Mouse (Mus musculus) adrenal gland, adult 2 months (tissue): ENCODE measurements at regions not wholly inside any gene's neighbourhood (a gene's known extent, or its start where the extent isn't known, plus 50 kb on each side); places are given as distances from the start of the nearest gene placed in this dataset.
"Not testable (repeated sequence)": the region's sequence is repeated elsewhere in the genome, so short reads cannot be mapped to it uniquely, and the experiment has no call there.

Source experiments
- DNase-seq: peaks from one replicate; pipeline ENCODE4 v3.0.0; 2021

DNA sequence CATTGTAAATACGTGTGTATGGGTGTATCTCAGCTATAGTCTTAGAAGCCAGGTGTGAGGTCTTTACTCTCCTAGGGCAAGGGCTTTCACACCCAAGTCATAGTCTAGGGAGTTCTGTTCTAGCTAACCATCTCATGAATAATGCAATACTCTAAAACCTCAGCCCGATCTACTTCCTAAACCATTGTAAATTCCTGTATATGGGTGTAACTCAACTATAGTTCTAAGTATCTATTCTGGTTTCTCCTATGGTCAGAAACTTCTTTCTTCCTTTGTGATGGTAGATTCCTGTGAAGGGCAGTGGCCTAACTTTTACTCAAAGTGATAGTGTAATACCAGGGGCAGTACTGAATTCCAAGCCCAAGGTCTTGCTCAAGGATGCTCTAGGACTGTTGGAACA, 58.7 kb upstream of the Srd5a3 start:
- not testable (repeated sequence) for DNase-seq

DNA sequence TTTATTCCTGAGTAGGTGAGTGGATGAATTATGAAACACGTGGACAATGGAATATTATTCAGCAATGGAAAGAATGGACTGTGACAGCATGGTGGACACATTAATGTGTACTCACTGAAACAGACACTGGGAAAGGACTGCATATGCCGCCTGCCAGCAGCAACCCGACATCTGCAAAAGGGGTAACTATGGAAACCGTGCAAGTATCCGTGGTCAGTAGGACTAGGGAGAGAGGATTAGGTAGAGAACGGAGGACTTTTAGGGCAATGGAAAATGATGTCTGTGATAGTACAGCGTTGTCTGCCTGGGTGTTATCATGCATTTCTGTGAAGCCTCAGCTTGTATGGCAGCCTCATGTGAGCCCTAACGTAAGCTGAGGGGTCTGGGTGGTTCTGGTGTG, 59.6 kb upstream of the Srd5a3 start:
- no peak for DNase-seq

DNA sequence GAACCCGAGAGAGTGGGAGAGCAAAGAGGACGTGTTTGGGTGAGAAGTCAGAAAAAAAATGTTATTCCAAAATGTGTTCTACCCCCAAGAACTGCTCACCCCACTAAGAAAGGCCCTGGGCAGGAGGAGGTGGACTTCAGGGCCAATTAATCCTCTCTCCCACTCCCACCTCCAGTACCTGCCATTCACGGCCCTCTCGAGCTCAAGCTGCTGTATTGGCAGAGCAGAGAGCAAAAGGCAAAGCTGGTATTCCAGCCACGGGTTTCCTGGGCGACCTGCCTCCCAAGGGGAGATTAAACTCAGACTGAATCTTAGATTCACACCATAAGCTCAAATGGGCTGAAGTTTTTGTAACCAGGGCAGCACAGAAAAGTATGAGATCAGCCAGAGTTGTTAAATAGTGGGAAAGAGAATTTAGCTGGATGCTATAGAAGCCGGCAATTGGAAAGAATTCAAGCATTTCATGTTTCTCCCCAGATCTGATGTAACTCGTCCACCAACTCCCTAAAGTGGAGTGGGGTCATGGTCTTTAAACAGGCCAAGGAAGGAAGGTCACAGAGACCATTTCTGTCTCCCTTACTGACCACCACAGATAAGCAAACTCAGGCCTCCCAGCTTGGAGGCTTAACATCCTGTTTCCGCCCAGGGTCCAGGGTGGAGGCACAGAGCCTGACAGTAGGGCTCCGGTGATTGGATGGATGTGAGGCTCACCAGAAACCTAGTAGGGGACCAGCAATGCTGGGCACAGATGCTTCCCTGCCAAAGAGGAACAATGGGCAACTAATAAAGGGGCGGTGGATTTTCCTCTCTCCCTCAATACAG, 60.7 kb upstream of the Srd5a3 start:
- peak; percentile 59 for DNase-seq

DNA sequence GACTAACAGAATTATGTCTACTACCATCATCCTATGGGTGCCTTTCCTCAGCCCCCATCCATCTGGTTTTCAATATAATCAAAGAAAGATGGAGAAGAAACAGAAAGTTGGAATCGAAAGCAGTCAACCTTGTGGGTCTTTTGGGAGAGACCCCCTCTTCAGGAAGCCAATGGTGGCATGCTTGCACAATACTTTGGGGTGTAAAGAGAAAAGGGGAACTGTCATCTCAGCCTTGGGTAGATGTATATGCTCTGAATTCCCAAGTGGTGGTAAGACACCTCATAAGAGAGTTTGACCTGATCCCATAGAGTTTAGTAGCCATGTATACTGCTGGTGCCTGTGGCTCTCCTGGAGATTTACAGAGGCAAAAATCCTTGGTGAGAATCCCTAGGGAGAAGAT, 61.6 kb upstream of the Srd5a3 start:
- no peak for DNase-seq

DNA sequence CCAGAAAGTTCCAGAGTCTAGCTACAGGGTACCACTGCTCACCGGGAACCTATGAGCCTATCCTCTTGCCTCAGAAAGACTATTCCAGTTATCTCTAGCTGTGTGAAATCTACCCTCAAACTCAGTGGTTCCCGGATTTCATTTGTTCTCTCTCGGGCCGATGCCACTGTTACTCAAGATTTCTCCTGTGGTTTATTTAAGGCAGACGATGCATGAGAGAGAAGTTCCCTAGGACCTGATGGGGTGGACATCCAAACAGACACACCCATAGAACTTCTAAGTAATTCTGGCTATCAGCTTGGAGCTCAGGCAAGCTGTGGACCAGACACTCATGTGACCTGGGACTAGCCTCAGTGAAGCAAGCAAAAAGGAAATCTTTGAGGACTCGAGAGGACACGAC, 63.8 kb upstream of the Srd5a3 start:
- no peak for DNase-seq

DNA sequence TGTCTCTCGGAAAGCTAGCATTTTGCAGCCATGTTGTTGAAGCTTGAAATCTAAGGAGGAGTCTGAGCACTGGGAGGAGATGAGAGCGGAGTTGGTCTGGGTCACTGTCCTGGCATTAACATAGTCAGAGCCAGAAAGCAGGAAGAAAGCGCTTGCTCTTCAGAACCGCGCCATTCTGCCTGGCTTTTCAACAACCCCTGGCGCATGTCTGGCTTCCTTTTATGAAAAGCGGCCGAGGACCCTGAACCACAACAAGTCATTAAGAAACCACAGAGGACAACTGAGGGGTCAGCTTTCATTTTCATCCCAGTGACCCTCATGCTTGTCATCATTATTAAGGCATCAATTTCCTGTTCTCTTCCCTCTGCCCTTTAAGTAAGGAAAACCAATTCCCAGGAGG, 64.7 kb upstream of the Srd5a3 start:
- DNase-seq = peak; percentile 4

DNA sequence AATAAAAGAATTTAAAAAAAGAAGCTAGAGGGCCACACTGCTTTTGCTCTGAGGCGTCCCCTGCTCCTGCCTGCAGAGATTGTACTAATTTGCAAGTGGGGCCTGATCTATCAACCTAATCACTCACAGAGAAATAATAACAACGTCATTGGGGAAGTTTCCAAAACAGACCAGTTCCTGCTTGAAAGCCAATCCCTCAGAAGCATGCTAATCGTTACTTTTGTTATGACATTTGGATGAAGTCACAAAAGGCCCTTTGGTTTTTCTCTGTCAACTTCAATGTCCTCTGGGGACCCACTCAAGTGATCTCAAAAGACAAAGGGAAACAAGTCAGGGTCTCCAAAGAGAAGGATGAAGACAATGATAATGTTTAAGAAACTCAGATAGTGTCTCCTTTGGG, 72.2 kb upstream of the Srd5a3 start:
- no peak for DNase-seq

DNA sequence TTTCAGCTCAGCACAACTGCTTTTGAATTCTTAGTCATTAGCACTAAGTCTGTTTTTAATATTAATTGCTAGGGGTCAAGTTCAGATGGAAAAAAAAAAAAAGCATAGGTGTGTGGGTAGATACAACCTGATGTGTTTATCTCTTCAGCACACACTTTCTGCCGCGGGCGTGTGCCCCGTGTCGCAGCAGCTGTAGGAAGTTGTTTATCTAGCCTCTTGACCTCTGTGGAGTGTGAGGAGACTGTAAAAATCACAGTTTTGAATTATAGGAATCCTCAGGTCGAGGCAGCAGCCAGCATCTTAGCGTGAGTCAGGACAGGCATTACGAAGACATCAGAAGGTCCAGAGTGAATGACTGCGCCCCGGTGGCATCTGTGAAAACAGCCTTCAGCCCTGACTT, 72.8 kb upstream of the Srd5a3 start:
- DNase-seq = peak; percentile 4

DNA sequence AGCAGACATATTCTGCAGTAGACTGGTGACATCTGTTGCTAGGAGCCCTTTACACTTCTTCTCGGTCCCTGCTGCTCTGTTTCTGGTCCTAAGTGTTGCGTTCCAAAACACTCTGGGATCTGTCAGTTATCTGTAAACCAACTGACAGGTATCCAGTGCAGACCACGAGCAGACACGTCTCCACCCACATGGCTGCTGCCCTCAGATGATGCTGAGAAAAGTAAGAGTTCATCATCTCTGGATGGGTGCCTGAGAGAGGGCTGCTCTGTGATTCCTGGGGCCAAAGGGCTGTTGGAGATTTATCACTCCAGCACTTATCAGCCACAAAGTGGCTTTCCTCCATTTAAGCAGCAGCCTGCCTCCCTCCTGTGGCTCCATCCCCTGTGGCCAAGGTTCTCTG, 74.3 kb upstream of the Srd5a3 start:
- no peak for DNase-seq

DNA sequence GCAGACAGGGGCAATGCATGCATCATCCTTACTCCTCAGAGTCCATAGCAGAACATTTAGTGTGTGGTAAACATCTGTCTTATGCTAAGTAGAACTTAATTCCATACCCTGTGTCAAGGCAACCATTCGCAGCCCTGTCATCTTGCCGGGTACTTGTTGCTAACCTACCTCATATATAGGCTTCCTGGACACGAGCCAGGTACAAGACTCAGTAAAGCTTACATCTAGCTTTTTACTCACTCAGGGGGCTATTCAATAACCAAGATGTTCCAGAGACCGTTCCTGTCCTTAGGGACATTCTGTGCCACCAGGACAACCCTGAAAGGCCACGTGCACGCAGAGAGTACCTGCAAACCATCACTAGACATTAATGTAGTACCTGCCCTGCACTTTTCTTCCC, 74.8 kb upstream of the Srd5a3 start:
- no peak for DNase-seq

DNA sequence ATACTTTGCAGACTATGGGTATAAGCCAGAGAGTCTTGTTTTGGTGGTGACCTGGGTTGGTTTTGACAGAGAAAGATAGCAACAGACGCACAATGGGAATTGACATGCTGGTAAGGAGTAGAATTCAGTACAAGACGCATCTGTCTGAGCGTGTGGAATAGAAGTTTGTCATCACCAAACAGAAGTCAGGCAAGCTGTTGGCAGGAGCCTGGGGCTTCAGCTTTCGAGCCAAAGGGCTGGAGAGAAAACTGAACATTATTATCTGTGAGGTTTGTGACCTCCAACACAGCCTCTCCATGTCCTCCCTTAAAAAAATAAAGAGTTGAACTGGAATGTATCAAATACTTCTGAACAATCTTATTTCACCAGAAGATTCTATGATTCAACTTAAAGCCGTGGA, 75.4 kb upstream of the Srd5a3 start:
- DNase-seq = no peak

DNA sequence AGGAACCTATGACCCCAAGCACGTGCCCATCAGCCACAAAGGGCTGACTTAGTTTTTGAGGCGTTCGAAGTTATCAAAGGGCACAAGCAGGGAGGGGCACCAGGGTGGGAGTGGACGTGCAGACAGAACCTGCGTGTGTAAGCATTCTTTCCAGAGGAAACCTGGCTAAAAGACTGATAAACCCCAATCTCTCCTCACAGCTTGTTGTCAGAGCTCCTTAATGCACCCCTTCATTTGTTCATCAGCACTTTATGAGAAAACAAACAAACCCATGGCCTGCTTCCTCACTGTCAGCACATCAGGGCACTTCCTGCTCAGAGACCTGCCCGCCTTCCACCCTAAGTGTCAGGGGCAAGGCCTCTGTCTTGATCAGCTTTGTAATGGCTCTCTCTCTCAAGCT, 76.6 kb upstream of the Srd5a3 start:
- no peak for DNase-seq

DNA sequence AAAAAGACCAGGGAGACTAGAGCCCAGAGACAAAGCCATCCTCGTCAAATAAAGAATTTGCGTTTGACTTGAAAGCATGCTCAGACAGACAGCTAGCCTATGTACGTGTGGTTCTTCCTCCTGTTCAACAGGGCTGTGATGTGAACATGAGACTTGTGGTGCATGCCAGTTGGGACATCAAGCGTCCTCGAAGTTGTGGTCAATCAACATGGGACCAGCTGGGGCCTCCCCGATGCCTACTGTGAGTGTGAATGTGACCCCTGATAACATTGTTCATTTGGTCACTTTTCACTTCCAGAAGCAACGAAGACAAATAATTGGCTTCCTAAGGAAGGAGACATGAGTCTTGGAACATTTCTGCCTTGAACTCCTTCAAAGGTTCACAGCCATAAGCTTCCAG, 79.8 kb upstream of the Kdr start:
- DNase-seq = no peak

DNA sequence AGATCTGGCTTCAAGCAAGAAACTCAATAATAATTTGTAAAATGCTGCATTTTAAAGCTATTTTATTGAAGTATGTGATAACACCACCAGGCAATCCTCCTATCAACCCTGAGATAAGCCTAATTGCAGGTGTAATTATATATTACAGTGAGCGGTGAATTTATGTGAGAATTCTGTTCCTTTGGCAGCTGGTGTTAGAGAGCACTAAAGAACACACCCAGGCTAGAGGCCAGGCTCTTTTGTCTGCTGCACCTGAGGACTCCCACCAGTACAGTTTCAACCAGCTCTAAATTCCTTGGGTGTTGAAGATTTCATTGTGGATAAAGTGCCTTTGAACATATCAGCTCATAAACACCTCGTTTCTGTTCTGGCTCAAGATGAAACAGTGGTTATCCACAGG, 77.6 kb upstream of the Kdr start:
- DNase-seq = no peak

DNA sequence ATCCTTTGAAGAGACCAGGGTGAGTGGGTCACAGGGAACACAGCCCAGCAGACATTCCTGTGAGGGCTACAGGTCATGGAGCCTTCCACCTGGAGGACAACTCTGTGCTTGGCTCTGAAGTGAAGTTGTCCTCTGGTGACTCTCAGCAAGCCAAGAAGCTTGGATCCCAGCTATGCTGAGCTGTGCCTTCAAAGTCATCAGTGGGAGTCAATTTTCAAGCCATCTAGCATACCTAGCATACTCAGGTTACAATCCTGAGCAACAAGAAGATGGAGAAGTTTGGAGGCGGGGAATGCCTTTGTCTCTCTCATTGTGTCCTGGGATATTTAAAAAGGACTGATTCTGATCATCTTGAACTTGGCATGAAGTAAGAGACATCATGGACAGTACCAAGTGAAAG, 74.5 kb upstream of the Kdr start:
- no peak for DNase-seq

DNA sequence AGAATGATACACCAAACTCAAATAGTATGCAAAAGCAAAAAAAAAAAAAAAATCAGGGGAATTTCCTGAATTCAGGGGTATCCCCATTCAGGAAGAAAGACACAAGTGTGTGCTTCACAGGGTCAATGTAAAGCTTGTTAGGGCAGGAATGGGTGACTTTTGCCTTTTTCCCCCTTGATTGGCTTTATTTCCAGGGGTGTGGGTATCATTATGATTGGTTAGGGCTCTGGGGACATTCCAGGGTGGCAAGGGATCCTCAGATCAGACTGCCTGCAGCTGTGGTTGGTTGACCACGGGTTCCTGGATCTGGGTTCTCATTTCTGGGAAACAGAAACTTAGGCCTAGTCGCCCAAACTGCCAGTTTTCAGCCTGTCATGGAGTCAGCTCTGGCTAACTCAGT, 73.4 kb upstream of the Kdr start:
- no peak for DNase-seq

DNA sequence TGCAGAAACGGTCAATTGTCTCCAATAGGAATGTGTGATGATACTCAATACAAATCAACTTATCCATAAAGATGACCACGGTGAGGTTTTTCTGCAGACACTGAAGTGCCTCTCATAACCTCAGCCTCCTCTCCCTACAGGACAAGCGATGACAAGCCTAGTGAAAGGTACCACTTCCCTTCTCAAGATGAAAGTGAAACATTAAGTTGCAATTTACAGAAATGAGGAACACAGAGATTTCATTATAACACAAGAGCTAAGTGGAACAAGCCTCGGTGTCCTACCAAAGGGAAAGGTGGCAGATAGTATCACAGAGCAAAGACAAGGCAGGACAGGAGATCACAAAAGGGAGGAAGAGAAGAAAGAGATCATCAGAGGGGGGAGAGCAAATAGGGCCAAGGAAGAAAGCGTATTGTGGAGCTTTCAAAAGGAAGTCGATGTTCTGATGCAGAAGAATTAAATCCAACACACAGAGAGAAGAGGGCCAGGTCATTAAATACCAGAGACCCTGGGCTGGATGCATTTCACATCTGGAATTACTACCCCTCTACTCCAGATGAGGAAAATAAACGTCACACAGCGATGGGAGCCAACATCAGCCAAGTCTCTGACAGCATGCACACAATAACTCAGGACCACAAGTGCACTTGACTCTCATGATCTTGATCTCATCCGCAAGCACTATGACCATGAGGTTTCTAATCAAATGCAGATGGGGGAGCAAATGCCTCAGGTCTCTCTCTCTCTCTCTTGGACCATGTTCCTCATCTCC, 70.0 kb upstream of the Kdr start:
- no peak for DNase-seq

DNA sequence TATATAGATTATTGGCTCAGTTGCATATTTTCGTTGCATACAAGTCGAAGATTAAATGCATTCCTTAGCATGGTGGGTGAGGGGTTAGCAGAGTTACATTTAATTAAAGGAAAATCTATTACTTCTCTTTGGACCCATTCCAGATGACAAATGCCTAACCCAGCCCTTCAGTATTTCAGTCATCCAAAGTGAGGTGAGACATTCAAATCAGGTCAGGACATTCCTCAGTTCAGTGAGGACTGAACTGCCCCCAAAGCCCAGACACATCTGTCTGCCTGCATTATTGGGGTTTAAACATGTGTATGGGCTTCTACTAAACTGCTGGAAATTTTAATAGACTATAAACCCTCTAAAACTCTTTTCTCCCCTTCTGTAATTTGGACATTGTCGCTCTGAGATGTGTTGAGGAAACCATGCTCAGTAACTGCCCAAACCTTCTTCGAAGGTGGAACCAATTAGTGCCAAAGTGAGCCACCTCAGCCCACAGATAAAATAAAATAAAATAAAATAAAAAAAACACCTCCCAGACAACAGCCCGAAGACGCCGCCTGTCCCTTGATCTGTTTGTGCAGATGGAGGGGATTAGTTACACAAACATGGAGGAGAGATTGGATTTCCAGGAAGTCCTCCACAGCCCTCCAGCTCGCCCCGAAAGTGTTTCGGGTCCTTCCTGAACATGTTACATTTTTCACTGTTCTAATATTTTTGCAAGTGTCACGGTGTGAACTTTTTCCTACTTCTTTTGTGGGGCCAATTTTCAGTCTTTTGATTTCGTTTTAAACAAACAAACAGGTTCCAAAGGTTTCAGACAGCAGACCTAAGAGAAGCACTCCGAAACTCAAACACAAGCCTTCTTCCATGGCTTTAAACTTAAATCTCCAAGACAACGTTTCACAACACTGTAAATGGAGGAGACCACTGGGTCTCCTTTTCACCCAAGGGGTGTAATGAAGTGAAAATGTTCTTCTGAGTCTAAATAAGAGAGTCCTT, 65.6 kb upstream of the Kdr start:
- DNase-seq = no peak

DNA sequence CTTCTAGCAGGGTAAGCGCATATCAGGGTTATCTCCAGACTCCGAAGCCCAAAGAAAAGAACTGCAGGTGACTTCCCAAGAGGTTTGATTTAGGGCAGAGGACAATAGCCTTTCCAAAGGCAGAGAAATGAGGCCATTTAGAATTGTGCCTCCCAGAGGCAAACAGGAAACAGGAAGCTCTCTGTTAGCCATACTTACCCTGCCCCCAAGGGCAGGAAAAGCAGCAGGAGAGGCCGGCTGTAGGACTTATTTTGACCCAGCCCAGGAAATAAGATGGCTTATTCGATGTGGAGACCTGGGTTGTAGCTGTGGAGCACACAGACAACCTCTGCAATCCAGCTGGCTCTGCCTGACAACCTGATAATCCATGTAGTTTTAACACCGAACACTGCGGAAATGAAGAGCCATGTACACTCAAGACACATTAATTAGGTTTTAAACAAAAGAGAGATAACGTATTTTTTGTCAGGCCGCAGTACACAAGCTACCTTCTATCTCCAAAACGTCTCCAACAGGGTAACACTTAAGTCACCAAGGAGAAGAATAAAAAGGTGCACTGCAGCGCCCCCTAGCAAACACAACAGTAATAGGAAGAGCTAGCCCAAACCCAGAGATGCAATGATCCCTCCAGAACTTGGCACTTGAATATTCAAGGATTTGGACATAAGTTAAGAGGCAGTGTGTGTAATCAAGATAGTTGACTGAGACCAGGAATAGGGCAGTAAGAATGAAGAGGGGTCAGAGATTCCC, 62.4 kb upstream of the Kdr start:
- peak; percentile 30 for DNase-seq

DNA sequence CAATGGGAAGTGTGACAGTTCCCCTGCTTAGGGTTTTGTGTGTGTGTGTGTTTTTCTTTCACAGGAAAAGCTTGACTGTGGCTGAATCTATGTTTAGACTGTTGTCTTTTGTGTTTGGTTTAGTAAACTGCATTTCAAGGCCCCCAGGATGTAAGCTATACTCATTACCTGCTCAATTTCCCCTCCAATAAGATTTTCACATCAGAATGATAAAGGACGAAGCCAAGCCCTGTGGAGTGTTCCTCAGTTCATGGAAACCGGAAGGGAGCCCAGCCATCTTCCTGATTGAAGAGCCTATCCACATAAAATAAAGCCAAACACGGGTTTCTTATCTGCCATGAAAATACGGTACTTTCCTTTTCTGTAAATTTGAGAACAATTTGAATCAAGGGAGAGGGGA, 50.5 kb upstream of the Kdr start:
- DNase-seq = no peak
